Mouse (Mus musculus) hindbrain, embryonic 10.5 days (tissue): ENCODE measurements at regions not wholly inside any gene's neighbourhood (a gene's known extent, or its start where the extent isn't known, plus 50 kb on each side); places are given as distances from the start of the nearest gene placed in this dataset.
"Not testable (repeated sequence)": the region's sequence is repeated elsewhere in the genome, so short reads cannot be mapped to it uniquely, and the experiment has no call there.

Source experiments
- DNase-seq: peaks from one replicate; pipeline ENCODE4 v3.0.0-alpha.2; 2017; ENCODE audit warnings: low spot score
- H3K27ac ChIP-seq: fragments of 300-500 bp; sonication (generic); 2 replicates; pipeline ENCODE4 v1.5.1; 2016; ENCODE audit warnings: mild to moderate bottlenecking, moderate library complexity
- H3K27me3 ChIP-seq: fragments of 300-500 bp; sonication (generic); 2 replicates; pipeline ENCODE4 v1.6.1; 2016; ENCODE audit warnings: mild to moderate bottlenecking; ENCODE audit not compliant: poor library complexity, insufficient read depth, severe bottlenecking
- H3K36me3 ChIP-seq: fragments of 300-500 bp; sonication (generic); 2 replicates; pipeline ENCODE4 v1.6.1; 2016; ENCODE audit warnings: mild to moderate bottlenecking, moderate library complexity
- H3K4me1 ChIP-seq: fragments of 300-500 bp; sonication (generic); replicated peaks from 2 replicates; pipeline ENCODE4 v1.6.1; 2016; ENCODE audit warnings: mild to moderate bottlenecking
- H3K4me3 ChIP-seq: fragments of 300-500 bp; sonication (generic); 2 replicates; pipeline ENCODE4 v1.5.1; 2016; ENCODE audit warnings: mild to moderate bottlenecking, moderate library complexity
- H3K9me3 ChIP-seq: fragments of 300-500 bp; sonication (generic); 2 replicates; pipeline ENCODE4 v1.6.1; 2016; ENCODE audit warnings: mild to moderate bottlenecking, moderate library complexity
- WGBS: fragments of 180-500 bp; shearing (Covaris S2); methylation state at CpG from one replicate; pipeline ENCODE4 v1.1.7; 2016; 5-methylcytosine and 5-hydroxymethylcytosine counted together

- WGBS = 75% methylated on average over 5 of the region's 5 CpGs
- no peaks in the 10 kb centered on the region for H3K9me3 ChIP-seq
These were observed 874.7 kb downstream of the Robo1 start for GRCm38 (mm10) chr16:73182776-73183175.

GRCm38 (mm10) chr16:73182258-73182657, 874.2 kb downstream of the Robo1 start:
- DNase-seq = no peak
- Histone ChIP-seq H3K27me3 (no peaks in the 10 kb centered on the region), H3K36me3 (no peaks in the 10 kb centered on the region), H3K4me3 (no peak overlapping the region), H3K27ac (no peak overlapping the region), H3K9me3 (no peaks in the 10 kb centered on the region), H3K4me1 (no peaks in the 10 kb centered on the region)
- 82% methylated on average over 7 of the region's 7 CpGs for WGBS

More at GRCm38 (mm10) chr16:73182776-73183175, 874.7 kb downstream of the Robo1 start:
- H3K36me3 ChIP-seq = no peaks in the 10 kb centered on the region
- H3K27ac ChIP-seq = no peak overlapping the region
- H3K4me1 ChIP-seq = no peaks in the 10 kb centered on the region
- H3K27me3 ChIP-seq = no peaks in the 10 kb centered on the region
- H3K4me3 ChIP-seq = no peak overlapping the region
- DNase-seq = no peak

- H3K9me3 ChIP-seq = no peaks in the 10 kb centered on the region
- no peak overlapping the region for H3K27ac ChIP-seq
- no peak overlapping the region for H3K4me3 ChIP-seq
- no peaks in the 10 kb centered on the region for H3K4me1 ChIP-seq
- no peaks in the 10 kb centered on the region for H3K27me3 ChIP-seq
- 38% methylated on average over 2 of the region's 2 CpGs for WGBS
- no peaks in the 10 kb centered on the region for H3K36me3 ChIP-seq
- peak; percentile 7 for DNase-seq
These were observed 847.3 kb downstream of the Robo1 start for GRCm38 (mm10) chr16:73155447-73155846.

- not testable (repeated sequence) for DNase-seq, H3K27ac ChIP-seq, H3K4me3 ChIP-seq, H3K36me3 ChIP-seq, H3K27me3 ChIP-seq, H3K9me3 ChIP-seq, H3K4me1 ChIP-seq
- WGBS = 98% methylated on average over 1 of the region's 1 CpGs
These were observed 819.8 kb downstream of the Robo1 start for GRCm38 (mm10) chr16:73127927-73128326.

- Histone ChIP-seq H3K9me3 (no peaks in the 10 kb centered on the region), H3K4me3 (no peak overlapping the region), H3K4me1 (peaks cover 12% of the 10 kb centered on the region), H3K27ac (no peak overlapping the region), H3K36me3 (no peaks in the 10 kb centered on the region), H3K27me3 (no peaks in the 10 kb centered on the region)
- peak; percentile 15 for DNase-seq
These were observed 812.5 kb downstream of the Robo1 start for GRCm38 (mm10) chr16:73120568-73120967.

- Histone ChIP-seq H3K27ac (no peak overlapping the region), H3K9me3 (no peaks in the 10 kb centered on the region), H3K4me3 (no peak overlapping the region), H3K4me1 (peaks cover 12% of the 10 kb centered on the region), H3K36me3 (no peaks in the 10 kb centered on the region), H3K27me3 (no peaks in the 10 kb centered on the region)
- 35% methylated on average over 2 of the region's 2 CpGs for WGBS
- DNase-seq = no peak
These were observed 809.2 kb downstream of the Robo1 start for GRCm38 (mm10) chr16:73117338-73117737.

GRCm38 (mm10) chr16:73108021-73108452, 799.9 kb downstream of the Robo1 start:
- Histone ChIP-seq H3K4me1 (peaks cover 8% of the 10 kb centered on the region; the same call in 1 of the 2 replicates), H3K36me3 (no peaks in the 10 kb centered on the region), H3K27me3 (no peaks in the 10 kb centered on the region), H3K27ac (no peak overlapping the region), H3K9me3 (no peaks in the 10 kb centered on the region), H3K4me3 (no peak overlapping the region)
- no peak for DNase-seq
- WGBS = 79% methylated on average over 7 of the region's 7 CpGs

GRCm38 (mm10) chr16:73107608-73108007, 799.5 kb downstream of the Robo1 start:
- no peaks in the 10 kb centered on the region for H3K36me3 ChIP-seq
- no peak overlapping the region for H3K27ac ChIP-seq
- no peaks in the 10 kb centered on the region for H3K9me3 ChIP-seq
- 74% methylated on average over 9 of the region's 9 CpGs for WGBS
- no peaks in the 10 kb centered on the region for H3K27me3 ChIP-seq
- DNase-seq = no peak
- peaks cover 8% of the 10 kb centered on the region; the same call in 1 of the 2 replicates for H3K4me1 ChIP-seq
- H3K4me3 ChIP-seq = no peak overlapping the region

- no peaks in the 10 kb centered on the region for H3K27me3 ChIP-seq
- 73% methylated on average over 10 of the region's 10 CpGs for WGBS
- H3K9me3 ChIP-seq = no peaks in the 10 kb centered on the region
- no peak overlapping the region for H3K27ac ChIP-seq
- H3K4me3 ChIP-seq = no peak overlapping the region
- peaks cover 8% of the 10 kb centered on the region; the same call in 1 of the 2 replicates for H3K4me1 ChIP-seq
- no peak for DNase-seq
- H3K36me3 ChIP-seq = no peaks in the 10 kb centered on the region
These were observed 797.4 kb downstream of the Robo1 start for GRCm38 (mm10) chr16:73105496-73105895.

- no peaks in the 10 kb centered on the region for H3K36me3 ChIP-seq
- 73% methylated on average over 8 of the region's 8 CpGs for WGBS
- no peaks in the 10 kb centered on the region for H3K9me3 ChIP-seq
- peaks cover 27% of the 10 kb centered on the region for H3K4me1 ChIP-seq
- no peaks in the 10 kb centered on the region for H3K27me3 ChIP-seq
- no peak overlapping the region for H3K4me3 ChIP-seq
- DNase-seq = no peak
- no peak overlapping the region for H3K27ac ChIP-seq
These were observed 792.2 kb downstream of the Robo1 start for GRCm38 (mm10) chr16:73100273-73100672.

GRCm38 (mm10) chr16:73098760-73099159, 790.7 kb downstream of the Robo1 start:
- Histone ChIP-seq H3K27me3 (no peaks in the 10 kb centered on the region), H3K4me3 (no peak overlapping the region), H3K9me3 (no peaks in the 10 kb centered on the region), H3K36me3 (no peaks in the 10 kb centered on the region), H3K27ac (no peak overlapping the region), H3K4me1 (peaks cover 29% of the 10 kb centered on the region)
- 24% methylated on average over 4 of the region's 4 CpGs for WGBS
- DNase-seq = peak; percentile 24

- Histone ChIP-seq H3K27ac (no peak overlapping the region; the same call in 1 of the 2 replicates), H3K4me1 (peaks cover 29% of the 10 kb centered on the region), H3K36me3 (no peaks in the 10 kb centered on the region), H3K9me3 (no peaks in the 10 kb centered on the region), H3K27me3 (no peaks in the 10 kb centered on the region), H3K4me3 (peak overlapping the region; percentile 23; the same call in 1 of the 2 replicates)
- DNase-seq = peak; percentile 42
- WGBS = 12% methylated on average over 14 of the region's 14 CpGs
These were observed 789.1 kb downstream of the Robo1 start for GRCm38 (mm10) chr16:73097176-73097575.

- Histone ChIP-seq H3K4me3 (peak overlapping the region; percentile 23; the same call in 1 of the 2 replicates), H3K36me3 (no peaks in the 10 kb centered on the region), H3K4me1 (peaks cover 29% of the 10 kb centered on the region), H3K27ac (peak overlapping the region; percentile 35; the same call in 1 of the 2 replicates), H3K9me3 (no peaks in the 10 kb centered on the region), H3K27me3 (no peaks in the 10 kb centered on the region)
- peak; percentile 29 for DNase-seq
- 6% methylated on average over 8 of the region's 8 CpGs for WGBS
These were observed 788.3 kb downstream of the Robo1 start for GRCm38 (mm10) chr16:73096091-73097083.
